Mouse (Mus musculus) limb, embryonic 11.5 days (tissue): ENCODE measurements around the gene Oprd1. TPM values are rescaled to one million over a fixed set of nuclear protein-coding genes. Genes with fewer than 3 reads are reported as not detected.

ENCODE experiments used
- ATAC-seq: fragments of 200-750 bp; cut with Nextera tagmentation; 2 replicates; pipeline ENCODE4 v1.8.0; 2017; ENCODE audit warnings: low read depth; ENCODE audit not compliant: insufficient number of reproducible peaks, low FRiP score, low TSS enrichment
- DNase-seq: peaks from one replicate; pipeline ENCODE4 v3.0.0-alpha.2; 2015; ENCODE audit warnings: low spot score
- H3K27ac ChIP-seq: fragments of 300-500 bp; sonication (generic); replicated peaks from 2 replicates; pipeline ENCODE4 v1.5.1; 2014; ENCODE audit warnings: low read depth, mild to moderate bottlenecking, low read length
- H3K27me3 ChIP-seq: fragments of 300-500 bp; sonication (generic); 2 replicates; pipeline ENCODE4 v1.6.1; 2014; ENCODE audit warnings: mild to moderate bottlenecking, low read length, mixed read lengths; ENCODE audit not compliant: control insufficient read depth, insufficient read depth
- H3K36me3 ChIP-seq: fragments of 300-500 bp; sonication (generic); 2 replicates; pipeline ENCODE4 v1.6.1; 2014; ENCODE audit warnings: mild to moderate bottlenecking, low read length, moderate library complexity, mixed read lengths; ENCODE audit not compliant: control insufficient read depth, insufficient read depth
- H3K4me1 ChIP-seq: fragments of 300-500 bp; sonication (generic); 2 replicates; pipeline ENCODE4 v1.6.1; 2014; ENCODE audit warnings: low read length, mixed read lengths; ENCODE audit not compliant: control insufficient read depth, insufficient read depth
- H3K4me2 ChIP-seq: fragments of 300-500 bp; sonication (generic); 2 replicates; pipeline ENCODE4 v1.6.1; 2014; ENCODE audit warnings: low read depth, mild to moderate bottlenecking, moderate library complexity; ENCODE audit not compliant: severe bottlenecking
- H3K4me3 ChIP-seq: fragments of 300-500 bp; sonication (generic); 2 replicates; pipeline ENCODE4 v1.5.1; 2014; ENCODE audit warnings: low read depth, low read length
- H3K9ac ChIP-seq: fragments of 300-500 bp; sonication (generic); 2 replicates; pipeline ENCODE4 v1.6.1; 2014; ENCODE audit warnings: mild to moderate bottlenecking, low read length
- H3K9me3 ChIP-seq: fragments of 300-500 bp; sonication (generic); 2 replicates; pipeline ENCODE4 v1.6.1; 2016; ENCODE audit warnings: low read length; ENCODE audit not compliant: control insufficient read depth
- WGBS: fragments of 180-500 bp; shearing (Covaris S2); extraction: QIAGEN DNeasy Blood & Tissue Kit; methylation state at CpG from one replicate; pipeline ENCODE4 v1.1.7; 2014; 5-methylcytosine and 5-hydroxymethylcytosine counted together
- polyA plus RNA-seq: library from polyadenylated mRNA; unstranded; fragments of >200 nt; fragmentation: Nextera tagmentation; extraction: Ambion mirVana; gene quantifications from 2 replicates; pipeline ENCODE4 v1.2.1, GENCODE M21; 2014

Oprd1 gene
- polyA plus RNA-seq, result 0.09 TPM in 2 replicates

DNA sequence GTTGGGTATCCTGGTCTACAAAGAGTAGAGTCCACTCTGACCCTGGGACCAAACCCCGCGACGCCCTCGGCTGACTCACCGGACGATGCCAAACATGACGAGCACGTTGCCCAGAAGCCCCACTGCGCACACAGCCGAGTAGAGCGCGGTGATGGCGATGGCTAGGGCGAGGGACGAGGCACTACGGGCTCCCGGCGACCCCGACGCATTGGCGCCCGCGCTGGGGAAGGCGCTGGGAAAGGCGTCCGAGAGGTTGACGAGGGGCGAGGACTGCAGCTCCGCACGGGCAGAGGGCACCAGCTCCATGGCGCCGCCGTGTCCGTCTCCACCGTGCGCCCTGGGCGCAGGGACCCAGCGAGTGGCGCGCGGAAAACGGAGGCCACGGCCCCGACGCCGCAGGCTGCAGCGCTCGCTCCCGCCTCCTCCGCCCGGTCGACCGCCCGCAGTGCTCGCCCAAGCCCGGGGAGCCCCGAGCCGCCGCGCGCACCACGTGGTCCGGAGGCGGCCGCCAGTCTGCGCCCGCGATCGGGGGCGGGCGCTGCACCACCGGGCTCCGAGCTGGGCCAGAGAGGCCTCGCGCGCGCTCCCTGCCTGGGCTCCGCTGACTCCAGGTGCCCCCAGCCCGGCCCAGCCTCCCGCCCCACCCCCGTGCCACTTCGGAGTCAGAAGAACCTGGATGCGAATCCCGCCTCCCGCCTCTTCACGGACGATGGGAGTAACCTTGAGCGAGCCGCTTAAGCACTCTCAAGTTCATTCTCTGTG, at the start of gene Oprd1:
TSS of gene Oprd1 (minus strand) at position 407 of the 762 bp plus-strand sequence.
- ATAC-seq (no peak), DNase-seq (peak; percentile 54)
- Histone ChIP-seq H3K4me1 (no peaks in the 10 kb centered on the region), H3K4me2 (peak within 1 kb of the TSS; percentile 90), H3K36me3 (no peaks in the 10 kb centered on the region), H3K27me3 (peaks cover 36% of the 10 kb centered on the region), H3K9me3 (no peaks in the 10 kb centered on the region), H3K4me3 (peak within 1 kb of the TSS; percentile 39), H3K27ac (no peak within 1 kb of the TSS), H3K9ac (peak within 1 kb of the TSS; percentile 34)
- under 1% methylated on average over 80 of the region's 89 CpGs for WGBS

DNA sequence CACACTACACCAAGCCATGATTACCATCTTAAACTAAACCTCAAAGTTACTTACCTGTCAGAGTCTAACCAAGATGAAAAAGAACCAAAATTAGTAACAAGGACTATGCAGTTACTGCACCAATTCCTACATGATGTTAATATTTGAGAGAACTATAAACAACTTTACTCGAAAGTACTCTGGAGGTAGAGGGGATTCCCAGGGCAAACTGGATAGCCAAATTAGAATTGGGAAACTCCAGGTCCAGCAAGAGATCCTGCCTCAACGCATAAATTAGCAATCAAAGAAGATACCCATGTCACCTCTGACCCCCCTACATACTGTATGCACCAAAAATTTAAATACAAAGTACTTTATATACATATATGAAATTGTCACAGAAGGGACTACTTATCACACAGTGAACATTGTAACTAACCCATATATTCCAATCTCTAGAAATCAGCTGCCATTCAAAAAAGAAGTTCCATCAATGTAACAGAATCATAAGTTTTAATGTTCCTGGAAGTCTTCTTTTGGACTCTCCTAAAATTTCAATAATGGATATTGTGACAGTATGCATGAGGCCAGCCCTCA, 43.6 kb upstream of the Oprd1 start:
- no peaks in the 10 kb centered on the region for H3K4me1 ChIP-seq
- H3K27me3 ChIP-seq, result no peaks in the 10 kb centered on the region
- DNase-seq (no peak), ATAC-seq (no peak)
- H3K4me3 ChIP-seq, result no peak overlapping the region
- H3K36me3 ChIP-seq, result peaks cover 13% of the 10 kb centered on the region; the same call in 1 of the 2 replicates
- no peak overlapping the region for H3K4me2 ChIP-seq
- no peaks in the 10 kb centered on the region for H3K9me3 ChIP-seq
- H3K9ac ChIP-seq, result no peak overlapping the region
- H3K27ac ChIP-seq, result no peak overlapping the region
- WGBS, result 91% methylated on average over 2 of the region's 2 CpGs

DNA sequence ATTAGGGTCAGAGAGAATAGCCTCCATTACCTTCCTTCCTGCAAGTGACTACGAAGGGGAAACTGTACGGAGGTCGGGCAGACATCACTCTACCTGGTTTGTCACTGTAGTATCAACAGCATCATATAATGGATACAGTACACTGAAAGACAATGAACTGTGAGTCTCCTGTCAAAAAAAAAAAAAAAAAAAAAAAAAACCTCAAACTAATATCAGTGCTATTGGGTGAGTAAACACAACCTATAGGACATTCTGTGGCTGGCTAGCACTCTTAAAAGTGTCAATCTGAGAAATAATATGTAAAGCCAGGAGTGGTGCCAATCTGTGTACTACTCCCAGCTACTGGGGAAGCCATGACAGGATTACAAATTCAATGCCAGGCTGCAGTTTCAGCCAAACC, 38.9 kb upstream of the Oprd1 start:
- no peaks in the 10 kb centered on the region for H3K27me3 ChIP-seq
- H3K36me3 ChIP-seq, result peaks cover 8% of the 10 kb centered on the region; the same call in 1 of the 2 replicates
- WGBS, result 93% methylated on average over 3 of the region's 3 CpGs
- no peak overlapping the region for H3K27ac ChIP-seq
- no peak for DNase-seq
- ATAC-seq, result no peak
- H3K4me2 ChIP-seq, result no peak overlapping the region
- H3K9me3 ChIP-seq, result no peaks in the 10 kb centered on the region
- no peak overlapping the region for H3K9ac ChIP-seq
- no peak overlapping the region for H3K4me3 ChIP-seq
- no peaks in the 10 kb centered on the region for H3K4me1 ChIP-seq

DNA sequence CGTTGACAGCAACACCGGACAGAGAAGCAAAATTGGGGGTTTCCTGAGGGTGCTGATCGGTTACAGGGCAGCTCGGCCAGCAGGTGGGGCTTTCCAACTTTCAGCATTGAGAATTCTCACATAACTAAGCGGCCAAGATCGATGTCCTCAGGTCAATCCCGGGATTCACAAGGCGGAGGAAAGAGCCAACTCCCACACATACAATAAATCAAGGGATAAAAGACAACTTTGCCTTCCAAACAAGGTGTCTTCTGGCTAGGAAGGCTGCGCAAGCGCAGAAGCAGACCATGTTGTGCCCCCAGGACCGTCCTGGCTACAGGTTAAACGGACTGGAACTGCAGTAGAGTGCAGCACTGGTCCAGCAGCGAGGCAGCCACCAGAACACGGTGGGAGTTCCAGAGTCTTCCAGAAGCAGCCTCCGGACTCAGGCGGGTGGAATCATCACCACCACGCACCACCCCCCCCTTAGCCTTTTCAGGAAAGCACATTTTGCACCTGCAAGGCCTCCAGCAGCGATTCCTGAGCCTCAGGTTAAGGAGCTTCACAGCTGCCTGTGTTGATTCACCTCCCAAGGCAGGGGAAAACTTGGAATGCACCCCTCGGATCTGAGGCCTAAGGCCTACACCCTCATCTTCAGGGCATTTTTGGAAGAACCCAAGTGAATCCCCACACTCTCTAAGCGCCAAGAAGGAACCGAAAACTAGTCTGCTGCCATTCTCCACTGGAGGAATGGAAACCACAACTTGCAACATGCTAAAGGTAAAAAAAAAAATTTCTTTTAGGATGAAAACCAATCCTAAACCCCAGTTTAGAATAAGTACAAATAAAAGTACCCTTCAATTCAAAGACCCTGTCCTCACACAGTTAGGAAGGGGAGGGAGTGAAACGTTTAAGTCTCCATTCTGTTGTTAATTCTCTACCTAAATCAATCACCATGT, 37.7 kb upstream of the Oprd1 start:
- no peaks in the 10 kb centered on the region for H3K4me1 ChIP-seq
- H3K9me3 ChIP-seq, result no peaks in the 10 kb centered on the region
- no peak overlapping the region for H3K9ac ChIP-seq
- no peak for DNase-seq
- no peak overlapping the region for H3K27ac ChIP-seq
- H3K4me3 ChIP-seq, result no peak overlapping the region
- no peak overlapping the region for H3K4me2 ChIP-seq
- H3K27me3 ChIP-seq, result no peaks in the 10 kb centered on the region
- H3K36me3 ChIP-seq, result peaks cover 8% of the 10 kb centered on the region; the same call in 1 of the 2 replicates
- 70% methylated on average over 22 of the region's 22 CpGs for WGBS
- ATAC-seq, result no peak

DNA sequence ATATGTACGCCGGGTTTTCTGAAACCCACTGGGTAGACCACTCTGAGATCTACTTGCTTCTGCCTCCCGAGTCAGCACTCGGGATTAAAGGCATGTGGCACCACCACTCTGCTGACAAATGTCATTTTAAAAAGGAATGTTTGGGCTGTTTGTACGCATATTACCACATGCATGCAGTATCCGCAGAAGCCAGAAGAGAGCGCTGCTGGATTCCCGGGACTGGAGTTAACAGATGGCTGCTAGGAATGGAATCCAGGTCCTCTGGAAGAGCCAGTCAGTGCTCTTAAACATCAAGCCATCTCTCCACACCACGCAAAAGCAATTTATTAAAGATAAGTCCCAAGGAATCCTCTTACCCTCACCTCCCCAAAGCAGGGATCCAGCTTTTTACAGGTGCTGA, 36.4 kb upstream of the Oprd1 start:
- no peaks in the 10 kb centered on the region for H3K4me1 ChIP-seq
- peaks cover 6% of the 10 kb centered on the region; the same call in 1 of the 2 replicates for H3K36me3 ChIP-seq
- no peak overlapping the region for H3K9ac ChIP-seq
- no peaks in the 10 kb centered on the region for H3K9me3 ChIP-seq
- no peak overlapping the region for H3K4me2 ChIP-seq
- ATAC-seq (no peak), DNase-seq (peak; percentile 67)
- no peak overlapping the region for H3K4me3 ChIP-seq
- WGBS, result 75% methylated on average over 9 of the region's 9 CpGs
- no peaks in the 10 kb centered on the region for H3K27me3 ChIP-seq
- H3K27ac ChIP-seq, result no peak overlapping the region

DNA sequence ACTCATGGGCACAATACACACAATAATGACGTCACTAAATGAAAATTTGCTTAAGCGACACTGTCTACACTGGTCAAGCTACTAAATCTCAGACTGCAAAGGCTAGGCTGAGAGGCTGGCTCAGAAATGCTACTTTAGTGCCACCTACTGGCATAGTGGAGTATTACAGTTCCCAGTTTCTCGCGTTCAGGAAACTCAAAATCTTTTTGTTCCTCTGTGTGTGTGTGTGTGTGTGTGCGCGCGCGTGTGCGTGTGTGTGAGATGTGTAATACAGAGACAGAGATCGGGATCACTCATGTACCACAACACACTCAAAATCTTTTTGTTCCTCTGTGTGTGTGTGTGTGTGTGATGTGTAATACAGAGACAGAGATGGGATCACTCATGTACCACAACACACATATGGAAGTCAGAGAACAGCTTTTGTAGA, 34.4 kb upstream of the Oprd1 start:
- no peaks in the 10 kb centered on the region; the same call in 1 of the 2 replicates for H3K36me3 ChIP-seq
- H3K9me3 ChIP-seq, result no peaks in the 10 kb centered on the region
- DNase-seq (peak; percentile 82), ATAC-seq (peak; percentile 79)
- no peaks in the 10 kb centered on the region for H3K4me1 ChIP-seq
- no peak overlapping the region for H3K4me2 ChIP-seq
- no peak overlapping the region for H3K4me3 ChIP-seq
- no peak overlapping the region for H3K27ac ChIP-seq
- H3K9ac ChIP-seq, result no peak overlapping the region
- WGBS, result 11% methylated on average over 10 of the region's 10 CpGs
- H3K27me3 ChIP-seq, result no peaks in the 10 kb centered on the region

DNA sequence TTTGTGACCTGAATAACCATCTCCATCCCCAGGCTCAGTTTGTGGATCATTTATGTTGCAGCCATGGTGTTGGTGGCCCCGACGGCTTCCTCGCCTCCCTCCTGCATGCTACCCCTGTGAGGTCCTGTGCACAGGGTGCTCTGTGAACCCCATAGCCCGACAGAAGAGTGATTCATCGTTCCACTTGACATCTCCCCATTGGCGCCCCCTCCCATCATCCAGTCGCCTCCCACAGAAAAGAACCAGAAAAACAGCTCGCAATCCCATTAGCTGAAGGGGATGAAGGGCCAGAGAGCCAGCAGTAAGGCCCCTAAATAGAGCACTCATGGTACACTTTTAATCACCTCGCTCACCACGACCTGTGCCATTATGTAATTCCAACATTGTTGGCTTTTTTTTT, 32.2 kb upstream of the Oprd1 start:
- ATAC-seq, result no peak
- Histone ChIP-seq H3K4me1 (no peaks in the 10 kb centered on the region), H3K9me3 (no peaks in the 10 kb centered on the region), H3K27ac (no peak overlapping the region), H3K27me3 (no peaks in the 10 kb centered on the region), H3K4me2 (no peak overlapping the region), H3K4me3 (no peak overlapping the region), H3K36me3 (no peaks in the 10 kb centered on the region), H3K9ac (no peak overlapping the region)
- DNase-seq, result no peak
- WGBS, result 54% methylated on average over 10 of the region's 10 CpGs

DNA sequence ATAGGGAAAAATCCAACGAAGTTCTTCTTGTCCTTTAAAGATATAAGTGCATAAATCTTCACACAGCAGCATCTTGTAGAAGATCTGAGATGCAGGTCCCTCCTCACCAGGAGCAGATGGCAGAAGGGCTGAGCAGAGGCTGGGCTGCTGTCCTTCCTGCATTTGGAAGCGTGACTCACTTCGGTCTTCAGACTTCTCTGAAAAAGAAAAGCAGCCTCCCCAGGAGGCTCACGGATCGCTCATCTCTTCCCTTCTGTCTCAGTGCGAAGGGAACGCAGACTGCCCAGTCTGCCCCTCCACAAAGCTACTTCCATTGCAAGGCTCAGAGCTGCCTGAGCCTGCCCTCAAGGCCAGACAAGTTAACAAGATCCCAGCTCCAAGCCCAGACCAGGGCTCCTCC, 26.6 kb upstream of the Oprd1 start:
- Histone ChIP-seq H3K4me2 (no peak overlapping the region), H3K36me3 (no peaks in the 10 kb centered on the region; the same call in 1 of the 2 replicates), H3K4me3 (no peak overlapping the region), H3K9me3 (no peaks in the 10 kb centered on the region), H3K4me1 (no peaks in the 10 kb centered on the region), H3K27me3 (no peaks in the 10 kb centered on the region), H3K9ac (peak overlapping the region; percentile 22; the same call in 1 of the 2 replicates), H3K27ac (no peak overlapping the region)
- ATAC-seq (no peak), DNase-seq (no peak)
- WGBS, result 26% methylated on average over 7 of the region's 7 CpGs
